Mouse (Mus musculus) layer of hippocampus, postnatal 14 days (tissue): ENCODE data around the gene Mpv17. TPM values are rescaled to one million over a fixed set of nuclear protein-coding genes. Genes with fewer than 3 reads are reported as not detected.
A peak's percentile ranks its signal among the peaks of the same experiment; 100 is the strongest.

Source experiments
- DNase-seq, 2 experiments: peaks; one replicate each; pipeline ENCODE4 v3.0.0; 2021 to 2022; ENCODE audit warnings: low spot score in 2 of 2, mixed read lengths in 1 of 2
- long read RNA-seq, 2 experiments: library from polyadenylated mRNA; stranded (forward); transcript quantifications; one replicate each; pipeline ENCODE4 v2.0.0; 2021
- total RNA-seq, 2 experiments: library from RNA; stranded (reverse); gene quantifications; 2 replicates each; pipeline ENCODE4 v1.2.3; 2021

The Mpv17 gene
- 10 to 100 TPM; 41.3 to 46.9 TPM for total RNA-seq
- long read RNA-seq, experiment 1, transcript Mpv17-201 (8 exons, 1,724 nt): major isoform, 53 of 82 reads
- long read RNA-seq, experiment 1, transcript Mpv17-202 (7 exons, 1,653 nt): minor isoform, 16 of 82 reads
- long read RNA-seq, experiment 1, partial matches to known transcripts: 7 of 82 reads
- long read RNA-seq, experiment 1, other reads (novel, unspliced or antisense): 6 of 82 reads
- long read RNA-seq, experiment 2, transcript Mpv17-202 (7 exons, 1,653 nt): minor isoform, 25 of 89 reads
- long read RNA-seq, experiment 2, transcript Mpv17-201 (8 exons, 1,724 nt): major isoform, 51 of 89 reads
- long read RNA-seq, experiment 2, partial matches to known transcripts: 1 of 89 reads
- long read RNA-seq, experiment 2, other reads (novel, unspliced or antisense): 8 of 89 reads

DNA sequence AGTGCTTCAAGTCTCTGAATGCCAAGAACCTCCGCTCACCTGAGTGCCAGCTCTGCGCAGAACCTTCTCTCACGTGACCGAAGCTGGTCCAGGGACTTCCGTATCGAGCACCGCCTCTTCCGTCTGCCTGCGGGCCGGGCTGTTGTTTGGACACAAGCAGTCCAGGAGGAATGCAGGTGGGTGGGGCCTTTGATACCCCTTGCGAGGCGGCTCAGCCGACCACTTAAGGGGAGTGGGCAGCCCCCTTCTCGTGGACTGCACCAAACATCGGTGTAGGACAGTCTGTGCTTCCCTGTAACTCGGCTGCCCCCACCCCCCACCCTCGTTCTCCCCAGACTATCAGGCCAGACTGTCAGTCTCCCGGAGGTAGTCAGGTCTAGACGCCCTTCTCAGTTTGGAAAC is at the start of gene Mpv17:
Mpv17 (minus strand) TSS at position 100 of the 402 bp plus-strand sequence.
- peak; percentile 80 to 86 for DNase-seq

DNA sequence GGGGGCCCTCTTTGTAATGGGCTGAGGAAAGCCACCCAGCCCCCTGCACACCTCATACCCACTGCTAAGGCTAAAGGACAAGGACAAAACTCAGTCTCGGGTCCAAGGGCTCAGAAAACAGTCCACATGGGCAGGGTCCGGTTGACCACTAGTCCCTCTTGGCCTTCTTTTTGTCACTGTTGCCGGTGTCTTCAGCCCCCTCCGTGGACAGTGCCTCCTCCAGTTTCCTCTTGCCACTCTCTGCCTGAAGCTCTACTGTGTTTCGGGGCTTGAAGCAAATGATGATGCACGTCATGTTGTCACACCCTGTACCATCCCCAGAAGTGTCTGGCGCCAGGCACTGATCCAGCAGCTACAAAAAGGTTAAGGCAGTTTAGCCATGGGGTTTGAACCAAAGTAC is 48.9 kb upstream of the Mpv17 start:
- DNase-seq: no peak

DNA sequence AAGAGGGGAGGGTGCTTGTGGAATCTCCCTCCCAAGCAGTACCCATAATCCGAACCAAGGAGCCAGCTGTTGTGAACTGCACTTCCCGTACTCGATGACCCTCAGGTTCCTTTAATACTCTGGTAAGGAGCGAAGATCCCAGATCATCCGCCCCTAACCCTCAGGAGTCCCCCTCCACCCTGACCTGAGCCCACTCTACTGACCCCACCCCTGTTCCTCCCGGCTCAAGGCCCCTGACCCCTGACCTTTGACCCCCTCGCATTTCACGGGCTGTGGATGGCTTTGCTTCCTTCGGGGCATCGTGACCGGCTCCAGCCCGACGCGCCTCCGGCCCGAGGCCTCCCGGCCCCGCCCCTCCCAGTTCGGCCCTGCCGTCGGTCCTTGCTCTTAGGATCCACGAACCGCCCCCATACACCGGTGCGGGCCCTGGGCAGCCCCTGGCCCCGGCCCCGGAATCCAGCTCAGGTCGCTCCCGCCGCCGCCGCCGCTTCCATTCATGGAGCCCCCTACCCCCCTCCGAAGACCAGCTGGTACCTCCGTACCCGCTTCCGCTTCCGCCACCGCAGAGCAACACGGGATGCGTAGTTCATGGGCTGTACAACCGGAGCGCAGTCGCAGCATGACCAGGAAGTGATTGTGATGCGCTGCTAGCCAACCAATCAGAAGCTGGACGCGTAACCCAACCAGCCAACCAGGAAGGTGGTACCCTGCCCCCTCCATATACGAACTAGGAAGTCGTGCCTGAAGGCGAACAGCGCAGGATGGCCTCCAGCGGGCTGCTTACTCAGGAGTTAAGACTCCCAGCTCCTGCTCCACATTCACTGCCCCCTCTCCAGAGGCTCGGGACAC is 47.9 kb upstream of the Mpv17 start, which contains the start of gene Zfp513:
Zfp513 (minus strand) TSS at position 562 of the 849 bp plus-strand sequence.
- peak; percentile 95 to 99 for DNase-seq

DNA sequence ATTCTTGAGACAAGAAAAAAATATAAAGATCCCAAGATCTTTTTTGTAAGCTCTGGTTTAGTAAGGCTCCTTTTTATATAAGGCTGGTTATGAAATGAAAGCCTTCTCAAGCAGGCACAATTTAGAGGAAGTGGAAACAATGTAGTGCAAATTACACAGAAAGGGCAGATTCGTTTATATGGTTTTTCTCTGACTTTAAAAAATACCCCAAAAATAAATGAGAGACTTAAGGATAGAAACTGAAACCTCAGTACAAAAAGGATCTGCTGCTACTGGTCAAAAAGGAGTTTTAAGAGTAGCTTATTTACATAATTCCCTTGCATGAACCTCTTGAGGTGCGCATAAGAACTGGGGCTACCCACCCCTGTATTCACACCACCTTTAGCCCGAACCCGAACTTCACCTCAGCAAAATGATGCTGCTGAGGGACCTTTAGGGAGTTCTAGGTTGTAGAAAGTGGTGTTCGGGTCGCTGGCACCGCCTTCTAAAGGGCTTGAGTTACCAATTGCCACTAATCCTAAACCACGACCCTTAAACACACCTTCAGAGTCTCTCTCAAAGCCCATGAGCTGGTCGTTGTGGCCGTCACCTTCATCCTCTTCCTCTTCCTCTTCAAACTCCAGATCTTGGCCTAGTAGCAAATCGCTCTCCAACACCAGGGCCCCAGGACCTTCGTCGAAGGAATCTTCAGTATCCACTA is 47.1 kb upstream of the Mpv17 start:
- DNase-seq: no peak

DNA sequence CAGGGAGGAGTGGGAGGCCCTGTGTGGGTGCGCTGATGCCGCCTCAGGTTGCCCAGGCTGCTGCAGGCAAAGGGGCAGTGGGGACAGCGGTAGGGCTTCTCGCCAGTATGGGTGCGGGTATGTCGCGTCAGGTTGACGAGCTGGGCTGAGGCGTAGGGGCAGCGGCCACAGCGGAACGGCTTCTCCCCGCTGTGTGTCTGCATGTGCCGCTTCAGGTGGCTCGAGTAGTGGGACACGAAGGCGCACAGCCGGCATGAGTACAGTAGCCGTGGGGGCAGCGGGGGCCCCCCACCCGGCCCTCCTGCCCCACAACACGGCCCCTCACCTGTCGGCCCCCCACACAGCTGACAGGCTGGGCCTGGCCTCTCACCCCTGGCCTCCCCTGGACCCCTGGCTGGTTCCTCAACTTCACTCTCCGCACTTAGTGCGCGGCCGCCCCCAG is 46.3 kb upstream of the Mpv17 start:
- no peak for DNase-seq

DNA sequence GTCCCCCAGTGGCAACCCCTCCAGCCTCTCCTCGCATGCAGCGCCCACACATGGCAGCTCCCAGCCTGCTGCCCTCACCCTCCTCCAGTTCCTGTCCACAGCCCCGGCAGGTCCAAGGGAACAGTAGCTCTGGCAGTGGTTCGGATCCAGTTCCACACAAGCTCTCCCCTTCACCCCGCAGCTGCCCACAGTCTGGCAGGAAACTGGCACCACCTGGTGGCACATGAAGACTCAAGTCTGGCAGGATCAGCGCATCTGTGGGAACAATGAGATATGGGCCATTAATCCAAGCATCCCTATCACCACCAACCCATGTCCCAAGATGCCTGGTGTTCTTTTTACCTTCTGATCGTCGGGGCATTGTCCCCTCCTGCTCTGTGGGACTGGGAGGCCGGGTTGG is 45.8 kb upstream of the Mpv17 start:
- DNase-seq: no peak

DNA sequence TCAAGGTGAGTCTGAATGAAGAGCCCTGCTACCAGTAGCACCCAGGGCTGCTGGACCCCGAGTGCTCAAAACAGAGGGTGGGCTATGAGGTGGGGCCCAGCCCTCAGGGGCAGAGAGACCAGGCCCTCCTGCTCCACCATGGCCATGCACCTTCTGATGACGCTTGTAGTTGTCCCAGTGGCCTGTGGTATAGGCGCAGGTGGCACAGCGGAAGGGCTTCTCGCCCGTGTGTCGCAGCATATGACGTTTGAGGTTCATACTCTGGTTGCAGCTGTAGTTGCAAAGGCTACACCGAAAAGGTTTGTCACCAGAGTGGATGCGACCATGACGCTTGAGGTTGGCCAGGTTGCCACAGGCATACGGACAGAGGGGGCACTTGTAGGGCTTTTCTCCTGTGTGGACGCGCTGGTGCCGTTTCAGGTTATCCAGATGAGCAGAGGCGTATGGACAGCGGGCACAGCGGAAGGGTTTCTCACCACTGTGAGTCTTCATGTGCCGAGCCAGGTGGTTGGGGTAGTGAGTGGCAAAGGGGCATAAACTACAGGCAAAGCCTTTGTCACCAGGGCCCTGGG is 45.4 kb upstream of the Mpv17 start:
- no peak for DNase-seq

DNA sequence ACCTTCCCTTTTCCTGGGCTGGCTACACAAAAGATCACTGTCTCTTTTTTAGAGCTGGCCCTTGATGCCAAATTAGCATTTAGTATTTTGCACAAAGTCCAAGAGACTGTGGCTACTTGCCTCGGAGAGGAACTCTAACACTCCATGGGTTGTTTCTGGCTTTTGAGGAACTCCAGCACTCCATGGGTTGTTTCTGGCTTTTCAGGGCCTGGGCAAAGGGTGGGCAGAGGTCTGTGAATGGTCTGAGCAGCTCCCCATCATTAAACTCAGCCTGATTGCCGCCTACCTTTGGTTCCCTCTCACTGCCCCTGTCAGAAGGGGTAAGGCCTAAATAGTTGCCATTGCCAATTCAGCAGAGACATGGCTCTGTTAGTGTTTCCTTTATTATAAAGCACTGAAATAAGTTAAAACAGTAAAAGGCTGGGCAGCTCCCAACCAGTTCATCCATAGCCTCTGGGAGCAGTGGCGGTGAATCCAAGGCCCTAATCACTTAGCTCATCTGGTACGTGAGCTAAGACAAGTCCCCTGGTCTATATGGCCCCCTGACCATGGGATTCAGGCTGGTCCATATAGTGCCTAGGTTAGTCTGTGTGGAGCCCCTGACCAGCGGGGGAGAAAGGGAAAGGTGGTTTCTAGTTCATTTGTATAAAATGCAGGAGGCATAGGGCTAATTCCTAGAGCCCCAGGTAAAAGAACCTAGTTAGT is 44.7 kb upstream of the Mpv17 start:
- DNase-seq: no peak

DNA sequence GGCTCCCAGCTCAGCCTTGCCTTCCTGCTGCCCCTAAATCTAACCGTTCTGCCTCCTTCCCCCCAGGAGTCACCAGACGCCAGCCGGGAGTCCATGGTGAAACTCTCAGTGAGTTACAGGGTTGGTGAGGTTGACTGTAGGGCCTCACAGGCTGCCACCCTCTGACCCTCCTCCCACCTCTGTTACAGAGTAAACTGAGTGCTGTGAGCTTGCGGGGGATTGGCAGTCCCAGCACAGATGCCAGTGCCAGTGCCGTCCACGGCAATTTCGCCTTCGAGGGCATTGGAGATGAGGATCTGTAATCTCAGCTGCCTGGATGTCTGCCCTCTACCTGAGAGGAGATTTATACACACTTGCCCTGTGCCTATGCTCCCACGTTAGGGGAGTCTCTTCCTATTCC is 44.1 kb upstream of the Mpv17 start:
- DNase-seq: no peak

DNA sequence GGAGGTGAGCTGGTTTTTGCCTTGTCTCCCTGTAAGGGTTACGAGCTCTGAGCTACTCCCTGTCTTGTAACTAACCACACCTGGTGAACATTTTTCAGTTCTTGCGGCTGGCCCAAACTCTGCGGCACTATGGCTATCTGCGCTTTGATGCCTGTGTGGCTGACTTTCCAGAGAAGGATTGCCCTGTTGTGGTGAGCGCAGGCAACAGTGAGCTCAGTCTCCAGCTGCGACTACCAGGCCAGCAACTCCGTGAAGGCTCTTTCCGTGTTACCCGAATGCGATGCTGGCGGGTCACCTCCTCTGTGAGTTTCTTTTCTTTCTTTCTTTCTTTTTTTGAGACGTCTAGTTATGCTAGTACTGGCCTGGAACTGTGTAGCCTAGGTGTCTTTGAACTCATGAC is 43.0 kb upstream of the Mpv17 start:
- DNase-seq: no peak

DNA sequence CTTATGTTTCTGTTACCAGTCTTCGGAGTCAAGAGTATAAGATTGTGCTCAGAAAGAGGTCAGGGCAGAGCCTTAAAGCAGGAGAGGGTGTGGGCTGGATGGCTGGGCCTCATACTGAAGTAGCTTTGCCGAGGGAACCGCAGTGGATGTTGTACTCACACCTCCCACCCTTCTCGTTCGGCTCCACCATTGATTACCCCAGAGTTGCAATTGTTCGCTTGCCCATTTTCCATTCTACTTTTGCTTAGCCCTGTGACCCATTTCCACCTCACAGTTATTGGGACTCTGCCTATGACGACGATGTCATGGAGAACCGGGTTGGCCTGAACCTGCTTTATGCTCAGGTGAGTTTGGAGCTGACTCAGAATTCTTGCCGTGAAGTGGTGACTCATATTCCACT is 42.2 kb upstream of the Mpv17 start:
- DNase-seq: no peak

DNA sequence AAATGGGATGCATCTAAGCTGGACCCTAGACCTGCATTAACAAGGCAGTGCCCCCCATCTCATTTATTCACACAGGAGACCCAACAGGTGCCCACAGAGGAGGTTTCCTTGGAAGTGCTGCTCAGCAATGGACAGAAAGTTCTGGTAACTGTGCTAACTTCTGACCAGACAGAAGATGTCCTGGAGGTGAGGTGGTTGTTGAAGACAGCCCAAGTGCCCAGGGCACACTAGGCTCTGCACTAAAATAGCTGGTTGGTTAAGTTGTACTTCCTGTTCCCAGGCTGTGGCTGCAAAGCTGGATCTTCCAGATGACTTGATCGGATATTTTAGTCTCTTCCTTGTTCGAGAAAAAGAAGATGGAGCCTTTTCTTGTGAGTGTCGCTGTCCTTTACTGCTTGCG is 41.6 kb upstream of the Mpv17 start:
- DNase-seq: no peak

DNA sequence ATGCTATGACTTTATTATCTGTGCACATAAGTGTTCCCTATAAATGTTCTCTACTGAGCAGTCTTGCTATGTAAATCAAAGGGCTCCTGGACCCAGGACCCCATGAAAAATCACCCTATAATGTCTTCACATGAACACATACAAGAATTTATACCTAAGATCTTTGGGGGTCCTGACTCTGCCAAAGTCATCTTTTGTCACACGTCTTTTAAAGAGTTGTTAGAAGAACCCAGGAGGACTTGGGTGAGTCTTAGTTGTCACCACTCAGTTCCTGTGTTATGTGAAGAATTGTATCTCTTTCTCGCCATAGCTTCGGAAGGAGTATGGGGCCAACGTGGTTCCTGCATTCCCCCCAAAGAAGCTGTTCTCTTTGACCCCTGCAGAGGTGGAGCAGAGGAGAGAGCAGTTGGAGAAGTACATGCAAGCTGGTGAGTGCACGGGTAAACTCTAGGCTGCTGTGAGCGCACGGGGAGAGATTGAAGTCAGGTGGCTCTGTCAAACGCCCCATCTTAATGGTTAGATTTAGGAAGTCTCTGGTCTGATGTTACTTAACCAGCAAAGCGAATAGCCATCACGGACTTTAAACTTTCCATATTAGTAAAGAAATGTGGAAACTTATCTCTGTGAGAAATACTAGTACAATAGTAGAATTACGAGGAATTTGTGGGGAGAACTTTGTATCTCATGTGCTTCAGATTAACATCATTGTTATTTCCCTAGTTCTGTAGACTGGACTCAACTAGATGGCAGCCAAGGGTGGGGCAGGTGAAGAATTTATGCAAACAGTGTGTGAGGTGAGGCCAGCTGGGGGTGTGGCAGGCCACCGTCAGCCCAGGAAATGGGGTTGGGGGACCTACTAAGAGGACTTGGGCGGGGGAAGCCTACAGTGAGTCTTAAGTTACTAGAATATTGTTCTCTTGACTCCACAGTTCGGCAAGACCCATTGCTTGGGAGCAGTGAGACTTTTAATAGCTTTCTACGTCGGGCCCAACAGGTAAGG is 40.7 kb upstream of the Mpv17 start:
- DNase-seq: no peak

DNA sequence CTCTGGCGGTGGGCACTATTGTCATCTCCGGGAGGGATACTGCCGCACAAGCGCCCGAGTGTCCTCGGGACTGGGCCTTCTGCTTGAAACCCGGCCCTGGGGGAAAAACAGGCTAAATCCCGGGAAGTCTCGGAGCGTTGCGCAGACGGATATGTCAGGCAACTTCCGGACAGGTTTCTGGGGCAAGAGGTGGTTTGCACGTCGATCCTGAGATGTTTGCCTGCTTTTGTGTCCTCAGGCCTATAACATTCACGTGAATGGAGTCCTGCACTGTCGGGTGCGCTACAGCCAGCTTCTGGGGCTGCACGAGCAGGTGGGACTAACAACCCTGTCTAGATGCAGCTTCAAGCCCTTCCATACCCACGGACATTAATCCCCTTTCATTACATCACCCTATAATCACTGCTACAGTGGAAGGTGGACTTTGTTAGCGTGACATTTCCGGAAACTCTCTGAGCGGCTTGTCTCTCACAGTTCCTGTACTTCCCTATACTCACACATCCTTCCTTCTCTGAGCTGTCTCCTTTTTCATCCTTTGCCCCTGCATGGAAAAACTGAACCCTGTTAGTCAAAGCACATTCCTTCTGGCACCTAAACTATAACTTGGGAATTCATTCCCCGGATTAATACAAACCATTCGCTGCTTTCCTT is 39.7 kb upstream of the Mpv17 start:
- DNase-seq: no peak

DNA sequence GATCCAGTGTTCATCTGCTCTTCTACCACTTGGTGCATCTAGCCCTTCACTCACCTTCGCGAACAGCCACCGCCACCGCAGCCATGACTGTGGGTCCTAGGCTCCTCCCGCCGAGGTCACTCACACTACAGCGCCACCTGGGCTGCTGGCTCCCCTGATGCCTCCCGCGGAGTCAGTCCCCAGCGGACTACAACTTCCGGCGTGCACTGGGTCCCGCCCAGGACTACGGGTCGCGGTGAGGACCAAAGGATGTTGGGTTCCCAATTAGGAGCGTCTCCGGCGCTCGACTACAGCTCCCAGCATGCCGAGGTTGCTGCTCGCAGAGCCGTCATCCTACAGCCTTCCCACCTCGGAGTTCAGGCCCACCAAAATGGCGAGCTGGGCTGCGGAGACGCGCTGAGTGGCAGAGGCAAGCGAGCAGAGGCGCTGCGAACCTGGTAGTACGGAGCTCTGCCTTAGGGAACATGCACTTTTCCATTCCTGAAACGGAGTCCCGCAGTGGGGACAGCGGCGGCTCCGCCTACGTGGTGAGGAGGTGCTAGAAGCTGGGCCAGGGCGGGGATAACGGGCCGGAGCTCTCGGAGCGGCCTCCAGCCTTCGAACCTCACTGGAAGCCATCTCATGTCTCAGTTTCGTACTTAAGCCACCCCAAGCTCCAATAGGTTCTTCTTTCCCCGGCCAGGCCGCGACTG is 39.0 kb upstream of the Mpv17 start, which contains the start of the genes Snx17 and Eif2b4:
Snx17 (plus strand) TSS at position 289 of the 692 bp plus-strand sequence.
Eif2b4 (minus strand) TSS at position 492 of the 692 bp plus-strand sequence.
- peak; percentile 98 to 100 for DNase-seq

DNA sequence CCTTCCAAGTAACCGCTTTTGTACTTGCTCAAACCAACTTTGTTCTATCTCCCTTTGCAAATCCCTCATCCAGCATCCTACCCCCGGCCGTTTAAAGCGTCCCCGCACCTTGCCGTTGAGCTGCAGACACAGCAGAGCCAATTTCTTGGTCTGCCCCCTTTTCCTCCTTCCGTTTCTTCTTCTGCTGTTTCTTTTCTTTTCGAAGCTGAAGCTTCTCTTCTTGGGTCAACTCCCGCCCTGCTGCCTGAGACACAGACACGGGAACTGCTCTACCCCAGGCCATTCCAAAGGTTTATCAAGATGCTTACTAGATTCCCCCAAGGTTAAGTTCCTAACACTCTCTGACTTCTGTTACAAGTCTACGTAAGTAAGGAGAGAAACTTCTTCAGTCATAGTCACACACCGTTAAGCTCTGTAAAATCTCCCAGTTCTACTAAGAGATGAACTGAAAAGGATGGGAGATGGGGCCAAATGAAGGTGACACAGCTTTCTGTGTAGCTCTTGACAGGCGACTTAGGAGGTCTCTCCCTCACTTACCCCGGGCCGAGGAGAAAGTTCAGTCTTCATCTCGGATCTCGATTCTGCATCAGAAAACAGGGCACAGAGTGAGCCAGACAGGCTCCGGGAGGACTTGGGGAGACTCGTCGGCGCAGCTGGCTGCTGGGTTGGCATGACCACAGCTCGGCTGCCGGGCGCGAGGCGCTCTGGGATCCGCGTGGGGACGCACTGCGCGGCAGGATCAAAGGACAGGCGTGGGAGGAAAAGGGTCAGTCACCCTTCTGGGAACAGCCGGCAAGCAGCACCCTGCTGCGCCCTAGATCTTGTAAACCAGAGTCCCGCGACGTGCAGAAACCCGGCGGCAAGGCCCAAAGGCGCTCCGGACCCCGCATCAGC is 38.2 kb upstream of the Mpv17 start:
- DNase-seq: no peak

DNA sequence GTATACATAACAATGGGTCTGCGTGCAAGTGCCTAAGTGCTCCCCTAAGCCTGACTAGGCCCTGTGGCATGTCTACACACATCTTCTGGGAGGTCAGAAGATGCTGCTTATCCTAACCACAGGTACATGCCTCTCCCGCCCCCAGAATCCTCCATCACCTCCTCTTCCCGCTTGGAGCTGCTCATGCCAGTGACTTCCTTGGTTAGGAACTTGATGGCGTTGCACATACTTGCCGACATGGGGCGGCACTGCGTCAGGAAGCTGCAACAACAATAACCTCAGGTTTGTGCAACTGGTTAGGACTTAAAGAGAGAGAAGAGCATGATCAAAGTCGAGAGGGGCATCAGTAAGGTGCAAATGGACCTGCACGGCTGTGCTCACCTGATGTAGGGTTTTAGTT is 36.1 kb upstream of the Mpv17 start:
- DNase-seq: no peak
